Mouse (Mus musculus): ENCODE results near the gene Cacna2d3. TPM values are rescaled to one million over a fixed set of nuclear protein-coding genes. Genes with fewer than 3 reads are reported as not detected.

The Cacna2d3 gene
- polyA plus RNA-seq, 1 experiment from 2014 or later: 1.9 TPM

- Histone ChIP-seq H3K4me1 (0 out of 2 replicates have a peak, but pooled peaks cover 6% of the 10 kb centered on the region), H3K27ac (replicated peaks) (no peak overlapping the region), H3K4me3 (no peak overlapping the region), H3K9me3 (no peaks in the 10 kb centered on the region), H3K27me3 (replicated peaks; ENCODE audit: low read depth, poor library complexity, severe bottlenecking) (no peaks in the 10 kb centered on the region), H3K36me3 (replicated peaks) (no peaks in the 10 kb centered on the region)
- 74% methylated on average over 3 of the region's 3 CpGs for WGBS
- DNase-seq (ENCODE audit: low spot score): no peak
Observed at GRCm38 (mm10) chr14:29530516-29530915, 191.1 kb downstream of the Cacna2d3 start.

- H3K27me3 ChIP-seq (replicated peaks; ENCODE audit: low read depth, poor library complexity, severe bottlenecking): no peaks in the 10 kb centered on the region
- H3K27ac ChIP-seq (replicated peaks): no peak overlapping the region
- H3K36me3 ChIP-seq (replicated peaks): no peaks in the 10 kb centered on the region
- H3K4me1 ChIP-seq: 0 out of 2 replicates have a peak, but pooled peaks cover 6% of the 10 kb centered on the region
- DNase-seq (ENCODE audit: low spot score): no peak
- WGBS: 85% methylated on average over 10 of the region's 10 CpGs
- H3K9me3 ChIP-seq: no peaks in the 10 kb centered on the region
- no peak overlapping the region for H3K4me3 ChIP-seq
Observed at GRCm38 (mm10) chr14:29528696-29529095, 193.0 kb downstream of the Cacna2d3 start.

GRCm38 (mm10) chr14:29519751-29520669, 201.7 kb downstream of the Cacna2d3 start:
- 50% methylated on average over 7 of the region's 7 CpGs for WGBS
- DNase-seq (ENCODE audit: low spot score): no peak
- no peak overlapping the region for H3K4me3 ChIP-seq
- H3K27me3 ChIP-seq (replicated peaks; ENCODE audit: low read depth, poor library complexity, severe bottlenecking): no peaks in the 10 kb centered on the region
- no peaks in the 10 kb centered on the region for H3K36me3 ChIP-seq (replicated peaks)
- no peaks in the 10 kb centered on the region for H3K9me3 ChIP-seq
- H3K4me1 ChIP-seq: no peaks in the 10 kb centered on the region
- no peak overlapping the region for H3K27ac ChIP-seq (replicated peaks)

- Histone ChIP-seq H3K9me3 (no peaks in the 10 kb centered on the region), H3K4me3 (no peak overlapping the region), H3K36me3 (replicated peaks) (no peaks in the 10 kb centered on the region), H3K27me3 (replicated peaks; ENCODE audit: low read depth, poor library complexity, severe bottlenecking) (no peaks in the 10 kb centered on the region), H3K27ac (replicated peaks) (no peak overlapping the region), H3K4me1 (peaks cover 3% of the 10 kb centered on the region; the same call in 1 of the 2 replicates)
- WGBS: 64% methylated on average over 5 of the region's 5 CpGs
- DNase-seq (ENCODE audit: low spot score): no peak
Observed at GRCm38 (mm10) chr14:29502667-29503066, 219.0 kb downstream of the Cacna2d3 start.

GRCm38 (mm10) chr14:29498546-29499290, 222.9 kb downstream of the Cacna2d3 start:
- H3K27ac ChIP-seq (replicated peaks): no peak overlapping the region
- peaks cover 3% of the 10 kb centered on the region; the same call in 1 of the 2 replicates for H3K4me1 ChIP-seq
- WGBS: 85% methylated on average over 8 of the region's 8 CpGs
- no peak for DNase-seq (ENCODE audit: low spot score)
- no peaks in the 10 kb centered on the region for H3K36me3 ChIP-seq (replicated peaks)
- H3K9me3 ChIP-seq: no peaks in the 10 kb centered on the region
- H3K27me3 ChIP-seq (replicated peaks; ENCODE audit: low read depth, poor library complexity, severe bottlenecking): no peaks in the 10 kb centered on the region
- H3K4me3 ChIP-seq: no peak overlapping the region

- H3K27ac ChIP-seq (replicated peaks): no peak overlapping the region
- 88% methylated on average over 3 of the region's 3 CpGs for WGBS
- DNase-seq (ENCODE audit: low spot score): no peak
- no peaks in the 10 kb centered on the region for H3K9me3 ChIP-seq
- no peak overlapping the region for H3K4me3 ChIP-seq
- H3K36me3 ChIP-seq (replicated peaks): no peaks in the 10 kb centered on the region
- no peaks in the 10 kb centered on the region for H3K27me3 ChIP-seq (replicated peaks; ENCODE audit: low read depth, poor library complexity, severe bottlenecking)
- H3K4me1 ChIP-seq: no peaks in the 10 kb centered on the region
Observed at GRCm38 (mm10) chr14:29496552-29496951, 225.1 kb downstream of the Cacna2d3 start.

- no peaks in the 10 kb centered on the region for H3K9me3 ChIP-seq
- H3K27ac ChIP-seq (replicated peaks): no peak overlapping the region
- WGBS: 66% methylated on average over 1 of the region's 1 CpGs
- no peaks in the 10 kb centered on the region for H3K27me3 ChIP-seq (replicated peaks; ENCODE audit: low read depth, poor library complexity, severe bottlenecking)
- no peaks in the 10 kb centered on the region for H3K4me1 ChIP-seq
- no peak for DNase-seq (ENCODE audit: low spot score)
- no peak overlapping the region for H3K4me3 ChIP-seq
- H3K36me3 ChIP-seq (replicated peaks): no peaks in the 10 kb centered on the region
Observed at GRCm38 (mm10) chr14:29491786-29492185, 229.9 kb downstream of the Cacna2d3 start.

GRCm38 (mm10) chr14:29485416-29485815, 236.2 kb downstream of the Cacna2d3 start:
- H3K36me3 ChIP-seq (replicated peaks): no peaks in the 10 kb centered on the region
- no peaks in the 10 kb centered on the region for H3K4me1 ChIP-seq
- H3K27me3 ChIP-seq (replicated peaks; ENCODE audit: low read depth, poor library complexity, severe bottlenecking): no peaks in the 10 kb centered on the region
- H3K4me3 ChIP-seq: no peak overlapping the region
- H3K27ac ChIP-seq (replicated peaks): no peak overlapping the region
- WGBS: 76% methylated on average over 1 of the region's 1 CpGs
- DNase-seq (ENCODE audit: low spot score): no peak
- no peaks in the 10 kb centered on the region for H3K9me3 ChIP-seq

GRCm38 (mm10) chr14:29478403-29478983, 243.2 kb downstream of the Cacna2d3 start:
- H3K9me3 ChIP-seq: no peaks in the 10 kb centered on the region
- WGBS: 57% methylated on average over 6 of the region's 6 CpGs
- H3K36me3 ChIP-seq (replicated peaks): no peaks in the 10 kb centered on the region
- no peak overlapping the region for H3K27ac ChIP-seq (replicated peaks)
- H3K4me3 ChIP-seq: no peak overlapping the region
- H3K4me1 ChIP-seq: no peaks in the 10 kb centered on the region
- H3K27me3 ChIP-seq (replicated peaks; ENCODE audit: low read depth, poor library complexity, severe bottlenecking): no peaks in the 10 kb centered on the region; the same call in 1 of the 2 replicates
- no peak for DNase-seq (ENCODE audit: low spot score)

GRCm38 (mm10) chr14:29464277-29464676, 257.4 kb downstream of the Cacna2d3 start:
- Histone ChIP-seq H3K36me3 (replicated peaks) (no peaks in the 10 kb centered on the region), H3K4me1 (no peaks in the 10 kb centered on the region), H3K4me3 (no peak overlapping the region), H3K27ac (replicated peaks) (no peak overlapping the region), H3K27me3 (replicated peaks; ENCODE audit: low read depth, poor library complexity, severe bottlenecking) (no peaks in the 10 kb centered on the region), H3K9me3 (no peaks in the 10 kb centered on the region)
- DNase-seq (ENCODE audit: low spot score): no peak
- WGBS: 87% methylated on average over 2 of the region's 2 CpGs

GRCm38 (mm10) chr14:29449203-29449602, 272.5 kb downstream of the Cacna2d3 start:
- no peak for DNase-seq (ENCODE audit: low spot score)
- Histone ChIP-seq H3K27ac (replicated peaks) (no peak overlapping the region), H3K4me1 (peaks cover 15% of the 10 kb centered on the region), H3K27me3 (replicated peaks; ENCODE audit: low read depth, poor library complexity, severe bottlenecking) (0 out of 2 replicates have a peak, but pooled peaks cover 3% of the 10 kb centered on the region), H3K9me3 (no peaks in the 10 kb centered on the region), H3K4me3 (no peak overlapping the region), H3K36me3 (replicated peaks) (no peaks in the 10 kb centered on the region)
- 61% methylated on average over 3 of the region's 3 CpGs for WGBS
